Mouse (Mus musculus): ENCODE data around the gene Cd180.

DNA sequence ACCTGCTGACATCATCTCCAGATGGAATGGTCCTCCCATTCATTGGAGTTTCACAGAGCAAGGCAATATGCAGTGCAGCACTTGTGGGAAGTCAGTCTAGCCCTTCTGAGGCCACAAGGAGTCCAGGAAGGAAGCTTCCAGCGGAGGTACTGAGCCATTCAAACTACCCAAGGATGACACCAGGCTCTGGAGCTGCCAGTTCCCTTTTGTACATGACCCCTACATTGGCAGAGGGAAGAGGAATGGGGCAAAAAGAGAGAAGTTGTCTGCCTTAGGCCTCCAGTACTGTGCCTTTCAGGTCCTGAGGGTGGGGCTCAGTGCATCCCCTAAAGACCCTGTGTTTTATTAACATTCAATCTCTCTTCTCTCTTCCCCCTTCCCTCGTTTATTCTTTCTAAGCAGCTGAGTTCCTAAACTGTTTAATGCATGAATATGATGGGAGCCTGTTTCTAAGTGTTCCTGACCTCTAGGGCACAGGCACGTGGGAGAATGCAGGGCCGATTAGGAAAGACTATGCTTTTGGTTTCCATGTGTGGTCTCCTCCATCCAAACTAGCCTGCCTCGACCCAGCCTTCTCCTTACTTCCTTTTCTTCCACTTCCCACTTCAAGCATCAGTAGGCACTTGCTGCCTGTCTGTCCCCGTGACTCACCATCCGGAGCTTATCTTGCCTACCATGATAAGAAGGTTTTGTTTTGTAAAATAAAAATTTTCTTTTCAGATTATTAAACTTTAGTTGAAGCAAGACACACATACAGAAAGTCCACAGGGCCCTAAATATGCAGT, 2.0 kb downstream of the Cd180 start:
- TF ChIP-seq CTCF (IDR thresholded peaks at IDR 0.05; ENCODE audit: low read depth) (no peak), EP300 (IDR thresholded peaks at IDR 0.05; ENCODE audit: low read depth) (no peak)

All from liver, embryonic 14.5 days (tissue).